In genomic region chr8:111625694-111626527, GRCm38 (mm10) we compare ENCODE assay signal across 8 mouse cellular contexts. TPM values are rescaled to one million over a fixed set of nuclear protein-coding genes. Genes with fewer than 3 reads are reported as not detected.
A peak's percentile ranks its signal among the peaks of the same experiment; 100 is the strongest.
DNase-seq lines count a peak whose midpoint lies in the region; ATAC-seq and TF ChIP-seq lines count a peak whose summit lies in the region.
"Had no signal": no experiment of that assay in that cellular context is flagged by ENCODE, and none has a peak within 500 bp of the region (broad histone marks: within the 10 kb centered on the region; RNA-seq: fewer than 3 reads in every experiment).

No protein-coding gene starts in this region.

- ATAC-seq in kidney, postnatal 0 days (replicated peaks; ENCODE audit: low FRiP score, low read depth) = no peak

- peak; percentile 56 to 59 for DNase-seq in CD8-positive naive resting alpha-beta T cell, adult 2 months (ENCODE audit: low read depth in 2 of 2, low spot score in 2 of 2)
- peak; percentile 67 for DNase-seq in Muller cell, postnatal 12 days (ENCODE audit: inconsistent ontology term)
- peak; percentile 84 for DNase-seq in cerebellum, adult 9-10 months
- peak; percentile 51 to 61 for DNase-seq in gastrocnemius, adult 8-10 months (ENCODE audit: low spot score in 2 of 2)
- DNase-seq in kidney, postnatal 0 days (ENCODE audit: low spot score) = peak; percentile 86
- peak; percentile 71 to 72 for DNase-seq in lung, adult 18-20 months
- peak; percentile 82 for DNase-seq in skeletal muscle tissue, adult 2 months (ENCODE audit: low read depth, low spot score)

- H3K9me3 ChIP-seq in kidney, postnatal 0 days (replicated peaks; ENCODE audit: low read length) = no peaks in the 10 kb centered on the region
- H3K9me3 ChIP-seq: limb, embryonic 13.5 days had no signal

- H3K4me2 ChIP-seq in kidney, postnatal 0 days (ENCODE audit: low read length) = no peak overlapping the region
- H3K4me2 ChIP-seq: limb, embryonic 13.5 days had no signal

- H3K9ac ChIP-seq in kidney, postnatal 0 days (ENCODE audit: low read depth, low read length) = peak overlapping the region; percentile 20; the same call in 1 of the 2 replicates
- H3K9ac ChIP-seq: limb, embryonic 13.5 days had no signal

- H3K27ac ChIP-seq in kidney, postnatal 0 days = no peak overlapping the region
- H3K27ac ChIP-seq: limb, embryonic 13.5 days had no signal

- no peaks in the 10 kb centered on the region for H3K27me3 ChIP-seq in kidney, postnatal 0 days (ENCODE audit: insufficient read depth, low read length)
- H3K27me3 ChIP-seq: limb, embryonic 13.5 days had no signal

- peaks cover 13% of the 10 kb centered on the region; the same call in 1 of the 2 replicates for H3K36me3 ChIP-seq in kidney, postnatal 0 days (ENCODE audit: insufficient read depth, low read length)

- no peak overlapping the region for H3K4me3 ChIP-seq in kidney, postnatal 0 days (replicated peaks; ENCODE audit: low read depth, low read length)
- H3K4me3 ChIP-seq: limb, embryonic 13.5 days had no signal

- H3K4me1 ChIP-seq in kidney, postnatal 0 days (replicated peaks; ENCODE audit: insufficient read depth, low read length) = 0 out of 2 replicates have a peak, but pooled peaks cover 3% of the 10 kb centered on the region

- 31% methylated on average over 6 of the region's 6 CpGs for WGBS in kidney, postnatal 0 days

- peak; percentile 92 for TF ChIP-seq CTCF in kidney, postnatal 0 days (IDR thresholded peaks at IDR 0.05; ENCODE audit: low read depth)

RNA-seq across cellular contexts. Expression of gene Ldhd, which starts 4.3 kb away (rescaled TPM):
- 10 to 100 TPM; 28.8 to 37.2 (median 31.5) TPM for total RNA-seq in gastrocnemius, adult 8-10 months (2022)
- 3.9 and 4.5 TPM in 2 replicates for polyA plus RNA-seq in kidney, postnatal 0 days (2015; fragmentation: Nextera tagmentation; extraction: Ambion mirVana)

RNA-seq across cellular contexts. Expression of gene Zfp1, which starts 17.3 kb away (rescaled TPM):
- total RNA-seq in gastrocnemius, adult 8-10 months (2022) = 10 to 100 TPM in 1 of 4 experiments, 1 to 10 TPM in 3; 7.8 to 10.6 (median 8.7) TPM
- polyA plus RNA-seq in kidney, postnatal 0 days (2015; fragmentation: Nextera tagmentation; extraction: Ambion mirVana) = 15.9 and 17.2 TPM in 2 replicates
